Mouse (Mus musculus): ENCODE measurements around the gene Ube2q1.
"Not testable (repeated sequence)": the region's sequence is repeated elsewhere in the genome, so short reads cannot be mapped to it uniquely, and the experiment has no call there.

Ube2q1 gene

DNA sequence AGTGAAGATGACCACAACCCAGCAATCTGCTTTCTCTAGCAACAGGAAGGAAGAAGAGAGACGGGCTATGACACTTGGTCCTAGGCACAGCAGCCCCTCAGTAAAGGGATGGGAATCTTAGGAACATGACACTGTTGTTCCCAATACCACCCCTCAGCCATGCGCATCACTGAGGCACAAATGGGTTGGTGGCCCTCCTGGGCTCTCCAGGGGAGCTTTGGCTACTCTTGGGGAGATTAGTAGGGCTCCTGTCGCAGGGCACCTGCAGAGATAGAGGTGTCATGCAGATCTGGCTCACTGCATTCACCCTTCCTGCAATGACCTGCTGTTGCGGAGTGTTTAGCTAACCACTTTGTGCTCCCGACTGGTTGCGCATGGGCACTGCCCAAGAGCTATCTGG lies 12.9 kb downstream of the Ube2q1 start:
- no peak for DNase-seq (ENCODE audit: extremely low read depth, low read depth)

DNA sequence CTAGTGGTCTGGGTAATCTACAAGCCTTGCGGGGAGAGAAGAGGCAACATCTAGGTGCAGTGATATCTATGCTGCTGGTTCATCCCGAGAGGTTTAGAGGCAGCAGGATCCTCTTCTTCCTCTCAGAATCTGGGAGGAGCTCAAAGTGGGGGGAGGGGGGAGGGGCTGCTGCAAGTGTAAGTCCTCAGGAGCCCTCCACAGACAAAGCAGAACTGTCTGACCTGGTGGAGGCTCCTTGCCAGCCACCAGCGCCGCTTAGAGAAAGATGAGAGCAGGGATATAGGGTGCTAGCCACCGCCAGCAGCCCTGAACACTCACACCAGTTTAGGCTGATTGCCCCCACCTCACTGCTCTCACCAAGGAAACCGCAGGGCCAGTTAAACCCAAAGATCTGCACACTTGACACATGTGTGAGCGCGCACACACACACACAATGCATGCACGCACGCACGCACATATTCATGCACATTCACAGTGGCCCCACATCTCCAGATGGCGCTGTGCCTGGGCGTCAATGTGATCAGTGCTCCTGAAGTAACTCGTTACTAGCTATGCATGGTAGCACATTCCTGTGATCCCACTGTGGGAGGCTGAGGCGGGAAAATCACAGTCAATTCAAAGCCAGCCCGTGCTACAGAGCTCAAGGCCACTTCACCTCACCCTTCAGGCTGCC lies 15.4 kb downstream of the Ube2q1 start:
- DNase-seq (ENCODE audit: extremely low read depth, low read depth), result no peak

DNA sequence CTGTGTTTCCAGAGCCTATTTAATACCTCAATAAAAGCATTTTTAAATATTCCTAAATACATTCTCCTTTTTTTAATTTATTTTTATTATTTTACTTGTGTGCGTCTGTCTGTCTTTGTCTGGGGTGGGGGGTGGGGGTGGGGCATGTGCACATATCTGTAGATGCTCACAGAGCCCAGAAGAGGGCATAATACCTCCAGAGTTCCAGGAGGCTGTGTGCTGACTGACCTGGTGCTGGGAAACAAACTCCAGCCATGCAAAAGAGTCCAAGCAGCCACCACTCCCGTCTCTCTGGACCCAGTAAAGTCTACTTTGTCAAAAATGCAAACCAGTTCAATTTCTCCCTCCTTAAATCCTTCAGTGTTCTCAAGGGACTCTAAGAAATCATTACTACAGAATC lies 21.2 kb downstream of the Ube2q1 start:
- no peak for DNase-seq (ENCODE audit: extremely low read depth, low read depth)

DNA sequence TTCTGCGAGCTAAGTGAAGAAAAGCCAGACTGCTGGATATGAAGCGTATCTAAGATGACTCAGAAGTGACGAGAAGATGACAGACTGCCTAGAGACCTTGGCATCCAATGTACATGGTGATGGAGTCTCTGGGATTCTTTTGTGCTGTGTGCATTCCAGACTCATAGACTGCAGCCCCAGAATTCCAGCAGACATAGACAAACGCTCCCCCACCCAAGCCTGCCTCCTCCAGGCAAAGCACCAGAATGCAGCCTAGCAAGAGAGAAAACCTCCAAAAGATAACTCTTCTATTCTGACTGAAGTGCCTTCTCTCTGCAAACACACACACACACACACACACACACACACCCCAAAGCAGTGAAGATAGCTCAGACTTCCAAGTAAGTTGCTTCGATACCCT lies 22.3 kb downstream of the Ube2q1 start:
- DNase-seq (ENCODE audit: extremely low read depth, low read depth), result no peak

DNA sequence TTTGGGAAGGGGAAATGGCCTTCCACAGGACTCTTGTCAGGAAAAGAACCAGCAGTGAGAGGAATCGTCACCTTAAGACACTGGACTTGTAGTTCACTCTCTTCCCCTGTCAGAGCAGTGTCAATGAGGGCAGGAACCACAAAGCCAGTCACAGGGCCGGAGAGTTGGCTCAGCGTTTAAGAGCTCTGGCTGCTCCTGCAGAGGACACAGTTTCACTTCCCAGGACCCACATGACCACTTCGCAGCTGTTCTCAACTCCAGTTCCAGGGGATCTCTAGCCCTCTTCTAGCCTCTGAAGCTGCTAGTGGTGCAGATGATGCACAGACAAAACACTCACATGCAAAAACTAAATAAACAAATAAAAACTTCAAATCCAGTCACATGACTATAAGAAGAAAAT lies 22.9 kb downstream of the Ube2q1 start:
- DNase-seq (ENCODE audit: extremely low read depth, low read depth), result no peak

DNA sequence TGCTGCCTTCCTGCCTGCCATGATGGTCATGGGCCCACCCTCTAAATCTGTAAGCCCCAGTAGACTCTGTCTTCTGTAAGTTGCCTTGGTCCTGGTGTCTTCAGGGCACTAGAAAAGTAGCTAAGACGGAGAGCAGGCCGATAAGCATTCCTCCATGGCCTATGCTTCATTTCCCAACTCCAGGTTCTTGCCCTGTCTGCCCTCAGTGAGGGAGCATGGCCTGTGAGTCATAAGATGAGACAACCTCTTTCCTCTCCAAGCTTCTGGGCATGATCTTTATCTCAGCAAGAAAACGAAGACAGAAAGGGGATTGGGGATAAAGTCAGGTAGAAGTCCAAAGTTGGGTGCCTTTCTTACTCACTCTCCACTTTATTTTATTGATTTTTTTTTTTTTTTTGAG lies 25.1 kb downstream of the Ube2q1 start:
- no peak for DNase-seq (ENCODE audit: extremely low read depth, low read depth)

DNA sequence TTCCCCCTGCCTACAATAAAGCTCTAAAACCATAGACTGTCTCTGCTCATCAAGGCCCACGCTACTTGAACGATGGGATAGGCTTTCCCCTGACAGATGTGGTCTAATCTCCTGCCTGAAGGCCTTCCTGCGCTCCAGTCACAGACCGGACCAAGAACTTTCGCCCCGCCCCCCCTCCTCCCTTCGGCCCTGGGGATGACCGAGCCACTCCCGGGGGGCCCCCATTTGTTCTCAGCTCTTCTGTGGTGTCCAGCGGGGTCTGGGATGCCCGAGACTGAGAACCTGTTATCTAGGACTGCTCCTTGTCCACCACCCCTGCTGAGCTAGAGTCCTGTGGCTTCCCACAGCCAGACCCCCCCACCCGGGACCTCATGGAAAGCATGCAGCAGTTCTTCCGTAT lies 26.1 kb downstream of the Ube2q1 start:
- no peak for DNase-seq (ENCODE audit: extremely low read depth, low read depth)

DNA sequence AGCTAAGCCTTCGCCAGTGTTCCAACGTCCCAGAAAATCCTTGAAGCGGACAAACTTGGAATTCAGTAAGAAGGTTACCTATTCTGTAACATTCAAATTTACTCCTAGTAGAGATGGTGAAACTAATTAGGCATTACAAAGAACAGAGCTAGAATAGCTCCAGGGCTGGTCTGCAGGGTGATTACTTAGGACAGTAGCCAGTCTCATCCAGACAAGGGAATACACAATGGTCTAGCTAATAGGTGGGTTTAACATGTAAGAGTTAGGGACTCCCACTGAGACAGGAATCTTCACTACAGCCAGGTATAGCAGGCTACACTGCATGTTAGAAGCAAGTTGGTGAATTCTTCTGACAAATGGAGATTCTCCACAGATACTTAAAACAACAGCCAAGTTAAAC lies 26.7 kb downstream of the Ube2q1 start:
- not testable (repeated sequence) for DNase-seq (ENCODE audit: extremely low read depth, low read depth)

DNA sequence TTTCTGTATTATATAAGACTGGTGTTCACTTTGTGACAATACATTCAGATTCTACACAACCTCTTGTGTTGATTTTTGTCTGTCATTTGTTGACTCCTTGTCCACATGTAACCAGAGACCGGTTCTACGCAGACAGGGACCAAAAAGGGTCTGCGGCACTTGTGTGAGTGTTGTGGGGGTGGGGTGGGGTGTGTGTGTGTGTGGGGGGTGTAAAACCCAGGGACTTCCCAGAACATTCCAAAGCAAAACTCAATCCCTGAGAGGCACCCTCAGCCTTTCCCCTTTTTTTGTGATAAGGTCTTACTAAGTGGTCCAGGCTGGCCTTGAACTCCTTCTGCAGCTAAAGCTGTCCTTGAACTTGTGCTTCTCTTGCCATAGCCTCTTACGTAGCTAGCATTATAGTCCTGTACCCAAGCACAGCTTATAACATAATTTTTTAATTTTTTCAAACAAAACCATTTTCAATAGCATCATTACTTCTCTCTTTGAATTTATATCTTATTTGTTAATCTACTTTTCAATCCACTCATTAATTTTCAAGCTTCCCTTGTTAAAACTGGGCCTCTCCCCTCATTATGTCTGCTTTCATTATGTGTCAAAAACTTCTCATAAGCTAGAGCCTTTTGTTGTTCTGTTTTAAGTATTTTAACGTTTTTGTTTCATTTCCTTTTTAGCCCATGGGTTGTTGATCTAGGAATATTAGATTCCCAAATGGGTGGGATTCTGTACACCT lies 27.5 kb downstream of the Ube2q1 start:
- DNase-seq (ENCODE audit: extremely low read depth, low read depth), result no peak

DNA sequence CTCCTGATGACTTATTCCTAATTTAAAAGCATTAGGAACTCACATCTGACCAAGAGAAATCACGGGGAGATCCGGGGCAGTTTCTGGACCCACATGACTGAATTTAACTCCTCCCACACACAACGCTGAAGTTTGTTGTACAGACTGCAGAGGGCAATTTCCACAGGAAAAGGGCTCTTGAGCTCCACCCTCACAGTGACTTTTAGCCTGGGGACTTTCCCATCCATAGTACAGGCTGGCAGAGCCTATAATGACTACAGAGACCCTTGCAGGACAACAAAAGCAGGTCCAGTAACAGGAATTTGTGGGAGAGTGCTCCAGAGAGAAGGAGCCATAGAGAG lies 28.1 kb downstream of the Ube2q1 start:
- no peak for DNase-seq (ENCODE audit: extremely low read depth, low read depth)

DNA sequence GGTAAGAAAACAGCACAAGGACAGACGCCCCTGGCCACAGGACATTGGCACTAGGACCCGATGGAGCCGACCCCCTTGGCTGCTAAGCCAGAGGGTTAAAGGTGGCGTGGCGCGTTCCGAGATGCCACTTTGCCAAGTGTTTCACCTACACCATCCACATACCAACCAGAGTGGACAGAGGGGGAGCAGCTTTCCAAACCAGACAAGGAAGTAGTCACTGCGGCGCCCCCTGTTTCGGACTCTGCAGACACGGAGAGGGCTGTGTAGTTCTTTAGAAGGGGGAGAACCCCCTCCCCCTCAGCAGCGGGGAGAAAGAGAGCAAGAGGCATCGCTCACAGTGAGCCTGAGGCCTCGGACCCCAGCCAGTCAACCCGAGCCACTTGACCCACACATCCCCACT lies 29.5 kb downstream of the Ube2q1 start:
- DNase-seq (ENCODE audit: extremely low read depth, low read depth), result no peak

DNA sequence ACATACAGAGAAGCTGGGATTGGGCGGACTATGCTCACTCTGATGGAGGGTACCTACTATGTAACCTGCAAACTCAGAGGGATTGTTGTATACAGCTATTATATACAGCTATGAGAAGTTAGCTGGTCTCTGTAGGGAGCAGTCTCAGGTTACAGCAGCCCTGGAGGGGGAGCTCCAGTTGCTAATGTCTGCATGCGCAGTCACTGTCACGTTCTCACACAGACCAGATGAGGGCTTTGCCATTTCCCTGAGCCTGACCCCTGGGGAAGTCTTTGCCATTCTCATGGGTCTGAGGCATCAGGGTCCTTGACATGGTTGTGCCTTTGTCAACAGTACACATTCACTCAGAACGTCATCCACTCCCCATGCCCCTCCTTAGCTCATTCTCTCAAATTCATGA lies 31.8 kb downstream of the Ube2q1 start:
- no peak for DNase-seq (ENCODE audit: extremely low read depth, low read depth)

DNA sequence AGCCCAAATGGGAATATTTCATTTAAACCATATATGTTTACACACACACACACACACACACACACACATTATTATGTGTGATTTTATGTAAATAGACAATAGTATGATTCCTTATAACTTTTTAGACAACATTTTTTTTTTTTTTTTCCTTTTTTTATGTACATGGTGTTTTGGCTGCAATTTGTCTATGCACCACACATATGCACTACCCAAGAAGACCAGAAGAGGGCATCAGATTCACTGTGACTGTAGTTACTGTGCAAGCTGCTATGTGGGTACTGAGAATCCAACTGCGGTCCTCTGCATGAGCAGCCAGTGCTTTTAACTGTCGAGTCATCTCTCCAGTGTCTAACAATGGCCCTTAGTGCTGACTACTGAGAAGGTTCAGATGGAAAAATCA lies 33.3 kb downstream of the Ube2q1 start:
- peak; percentile 38 for DNase-seq (ENCODE audit: extremely low read depth, low read depth)

DNA sequence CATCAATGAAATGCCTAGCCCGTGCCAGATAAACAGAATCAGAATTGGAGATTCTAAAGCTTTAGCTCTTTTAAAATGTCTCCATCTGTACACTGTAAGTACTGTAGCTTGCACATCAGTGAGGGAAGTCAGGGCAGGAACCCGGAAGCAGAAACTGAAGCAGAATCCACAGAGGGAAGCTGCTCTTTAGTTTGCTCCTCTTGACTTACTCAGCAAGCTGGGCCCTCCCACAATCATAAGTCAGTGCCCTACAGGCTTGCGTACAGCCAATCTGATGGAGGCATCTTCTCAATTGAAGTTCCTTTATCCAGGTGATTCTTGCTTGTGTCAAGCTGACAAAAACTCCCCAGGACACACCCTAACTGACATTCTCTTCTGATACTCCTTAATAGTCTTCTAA lies 33.8 kb downstream of the Ube2q1 start:
- no peak for DNase-seq (ENCODE audit: extremely low read depth, low read depth)

DNA sequence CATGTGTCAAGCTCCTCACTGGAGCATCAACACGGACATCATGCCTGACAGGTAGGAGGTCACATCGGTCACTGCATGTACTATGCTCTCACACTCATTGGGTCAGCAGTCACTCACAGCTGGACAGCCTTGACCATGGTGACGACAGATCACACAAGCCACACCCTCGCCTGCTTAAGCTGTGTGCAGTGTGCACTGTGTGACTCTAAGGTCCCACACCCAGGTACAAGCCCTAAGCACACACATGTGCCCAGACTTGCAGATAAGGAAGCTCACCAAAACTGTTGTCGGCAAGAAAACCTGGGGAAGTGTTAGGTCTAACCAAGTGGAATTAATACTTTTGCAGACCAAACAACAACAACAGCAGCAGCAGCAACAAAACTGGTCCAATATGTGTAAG lies 34.5 kb downstream of the Ube2q1 start:
- DNase-seq (ENCODE audit: extremely low read depth, low read depth), result no peak

DNA sequence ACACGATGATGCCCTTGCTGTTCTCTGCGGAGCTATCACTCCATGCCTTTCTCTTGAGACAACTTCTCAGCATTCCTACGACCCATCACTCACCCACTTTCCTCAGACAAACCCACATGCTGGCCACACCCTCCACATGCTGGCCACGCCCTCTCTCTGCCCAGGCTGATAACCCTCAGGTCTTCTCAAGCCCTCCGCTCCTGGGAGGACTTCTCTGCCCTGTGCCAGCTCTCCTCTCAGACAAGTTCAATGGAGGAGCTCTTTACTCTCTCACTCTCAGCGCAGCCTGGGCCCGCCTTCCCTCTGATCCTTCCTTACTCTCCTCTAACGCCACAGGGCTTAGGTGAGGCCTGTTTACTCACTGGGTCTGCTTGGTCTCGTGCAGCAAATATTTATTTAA lies 35.2 kb downstream of the Ube2q1 start:
- DNase-seq (ENCODE audit: extremely low read depth, low read depth), result no peak

DNA sequence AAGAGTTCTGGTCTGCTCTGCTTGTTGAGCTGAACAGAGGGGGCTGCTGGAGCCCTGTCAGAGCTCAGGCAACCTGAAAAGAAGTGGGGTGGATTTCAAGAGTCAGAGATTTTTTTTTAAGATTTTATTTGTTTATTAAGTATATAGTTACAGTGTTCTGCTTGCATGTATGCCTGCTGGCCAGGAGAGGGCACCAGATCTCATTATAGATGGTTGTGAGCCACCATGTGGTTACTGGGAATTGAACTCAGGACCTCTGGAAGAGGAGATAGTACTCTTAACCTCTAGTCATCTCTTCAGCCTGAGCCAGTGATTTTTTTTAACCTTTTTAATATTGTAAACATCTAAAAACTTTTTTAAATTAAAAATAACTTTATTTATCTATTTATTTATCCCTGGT lies 37.4 kb downstream of the Ube2q1 start:
- DNase-seq (ENCODE audit: extremely low read depth, low read depth), result no peak

DNA sequence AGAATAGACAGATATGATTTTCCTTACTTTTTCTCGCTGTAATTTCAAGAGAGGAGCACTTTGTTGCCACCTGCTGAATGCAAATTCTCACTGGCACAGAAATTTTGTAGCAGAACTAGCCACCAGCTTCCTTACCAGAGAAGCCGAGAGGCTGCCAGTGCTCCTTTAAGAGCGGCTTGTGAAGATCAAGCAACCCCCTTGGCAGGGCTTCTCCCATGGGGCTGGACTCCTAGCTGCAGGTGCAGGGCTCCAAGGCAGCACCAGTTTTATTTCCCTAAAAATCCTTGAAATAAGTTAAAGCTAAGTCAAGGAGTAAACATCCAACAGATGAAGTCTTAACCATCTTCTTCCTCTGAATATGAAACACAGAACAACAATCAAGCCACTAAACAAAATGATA lies 38.8 kb downstream of the Ube2q1 start:
- DNase-seq (ENCODE audit: extremely low read depth, low read depth), result no peak

DNA sequence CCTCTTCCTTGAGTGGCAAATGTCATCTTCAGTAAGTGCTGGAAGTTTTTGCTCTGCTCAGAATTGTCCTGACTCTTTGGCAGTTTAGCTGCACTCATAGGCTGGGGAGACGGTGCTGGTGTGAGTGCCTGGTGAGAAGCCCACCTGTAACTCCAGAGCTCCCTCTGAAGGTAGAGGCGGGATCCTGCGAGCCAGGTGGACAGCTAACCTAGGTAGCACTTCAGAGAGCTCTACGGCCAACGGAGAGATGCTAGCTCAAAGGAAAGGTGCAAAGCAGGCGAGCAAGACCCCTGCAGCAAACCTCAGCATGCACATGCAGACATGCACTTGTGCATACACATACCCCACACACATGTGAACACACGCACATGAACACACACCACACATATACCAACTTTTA lies 40.6 kb downstream of the Ube2q1 start:
- no peak for DNase-seq (ENCODE audit: extremely low read depth, low read depth)

DNA sequence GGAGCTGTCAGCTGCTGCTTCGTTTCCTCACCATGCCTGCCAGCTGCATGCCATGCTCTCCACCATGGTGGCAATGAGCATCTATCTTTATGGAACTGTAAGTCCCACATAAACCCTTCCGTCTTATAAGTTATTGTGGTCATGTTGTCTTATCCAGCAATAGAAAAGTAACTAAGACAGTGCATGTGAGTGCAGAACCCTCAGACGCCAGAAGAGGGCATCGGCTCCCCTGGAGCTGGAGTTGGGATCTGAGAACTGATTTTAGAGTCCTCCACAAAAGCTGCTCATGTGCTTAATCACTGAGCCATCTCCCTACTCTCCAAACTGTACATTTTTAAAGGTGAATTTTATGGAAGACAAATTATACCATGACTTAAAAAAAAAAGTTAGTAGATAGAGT lies 43.6 kb downstream of the Ube2q1 start:
- peak; percentile 50 for DNase-seq (ENCODE audit: extremely low read depth, low read depth)

DNA sequence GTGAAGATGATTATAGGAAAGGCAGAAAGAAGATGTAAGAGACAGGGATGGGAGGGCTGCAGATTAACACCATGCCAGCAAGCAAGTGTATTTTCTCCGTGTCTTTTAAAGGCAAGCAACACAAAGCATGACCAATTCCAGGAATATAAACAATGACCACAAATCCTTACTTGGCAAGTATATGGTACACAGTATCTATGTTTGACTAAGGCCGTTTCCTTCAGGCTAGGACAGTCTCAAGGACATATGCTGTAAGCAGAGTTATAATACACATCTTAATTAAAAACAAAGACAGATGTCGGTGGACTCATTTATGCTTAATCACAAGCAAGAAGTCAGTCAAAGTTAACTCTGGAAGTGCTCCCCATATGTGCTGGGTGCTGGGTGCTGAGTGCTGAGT lies 45.2 kb downstream of the Ube2q1 start:
- no peak for DNase-seq (ENCODE audit: extremely low read depth, low read depth)

DNA sequence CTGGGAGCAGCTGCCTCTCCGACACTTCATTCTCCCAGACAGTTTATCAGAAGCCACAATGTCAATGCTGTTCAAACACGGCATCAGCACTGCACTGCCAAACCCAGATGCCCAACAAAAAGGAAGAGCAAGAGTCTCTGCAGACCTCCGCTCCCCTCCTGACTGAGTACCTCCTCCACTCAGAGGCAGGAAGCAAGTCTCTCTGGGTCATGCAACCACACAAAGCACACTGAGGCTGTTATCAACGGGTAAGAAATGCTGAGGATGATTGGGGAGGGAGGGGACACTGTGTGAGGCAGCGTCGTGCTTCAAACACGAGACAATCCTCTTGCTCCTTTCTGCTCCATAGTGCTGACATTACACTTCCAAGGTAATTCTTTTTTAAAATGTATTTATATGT lies 46.5 kb downstream of the Ube2q1 start:
- peak; percentile 49 for DNase-seq (ENCODE audit: extremely low read depth, low read depth)

DNA sequence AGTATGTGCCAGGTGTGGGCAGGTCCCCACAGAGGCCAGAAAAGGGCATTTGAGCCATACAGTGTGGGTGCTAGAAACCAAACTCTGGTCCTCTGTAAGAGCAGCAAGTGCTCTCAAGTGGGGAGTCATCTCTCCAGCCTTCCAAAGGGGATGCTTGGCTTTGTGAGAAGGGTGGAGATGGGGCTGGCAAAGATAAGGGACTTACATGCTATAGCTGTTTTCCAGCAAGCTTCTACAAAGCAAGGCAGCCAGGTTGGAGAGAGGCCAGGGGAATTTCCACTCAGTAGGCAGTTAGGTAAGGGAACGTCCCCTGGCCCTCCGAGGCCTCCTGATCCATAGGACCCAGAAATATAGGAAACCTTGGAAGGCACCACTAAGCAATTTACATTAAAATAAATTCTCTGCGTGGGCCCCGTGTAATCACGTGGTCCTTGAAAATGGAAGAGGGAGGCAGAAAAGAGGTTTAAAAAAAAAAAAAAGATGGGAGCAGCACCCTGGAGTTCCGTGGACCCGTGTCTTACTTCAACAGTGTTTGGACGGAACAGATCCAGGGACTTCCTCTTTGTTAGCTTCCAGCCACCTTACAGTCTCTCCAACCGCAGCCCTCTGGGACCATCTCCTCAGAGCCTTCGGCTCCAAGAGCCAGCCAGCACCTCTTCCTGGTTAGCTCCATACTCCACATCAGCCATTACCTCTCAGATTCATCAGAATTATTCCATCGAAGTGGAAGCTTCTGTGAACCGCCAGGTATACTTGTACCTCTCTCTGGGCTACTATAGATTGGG lies 47.1 kb downstream of the Ube2q1 start:
- peak; percentile 83 for DNase-seq (ENCODE audit: extremely low read depth, low read depth)

All from MEL-GATA-1-ER (cell line).